Mouse (Mus musculus) heart, embryonic 16.5 days (tissue): ENCODE results near the gene Fer. TPM values are rescaled to one million over a fixed set of nuclear protein-coding genes. Genes with fewer than 3 reads are reported as not detected.

ENCODE experiments used
- ATAC-seq: fragments of 200-750 bp; cut with Nextera tagmentation; replicated peaks from 2 replicates; pipeline ENCODE4 v1.8.0; 2017; ENCODE audit warnings: moderate number of reproducible peaks; ENCODE audit not compliant: insufficient read depth, low FRiP score; ENCODE audit errors: extremely low read depth
- H3K27ac ChIP-seq: fragments of 300-500 bp; sonication (generic); 2 replicates; pipeline ENCODE4 v1.5.1; 2014; ENCODE audit warnings: mild to moderate bottlenecking, low read length, control low read depth, moderate library complexity
- H3K27me3 ChIP-seq: fragments of 300-500 bp; sonication (generic); 2 replicates; pipeline ENCODE4 v1.6.1; 2014; ENCODE audit warnings: low read length, mixed read lengths; ENCODE audit not compliant: control insufficient read depth, insufficient read depth
- H3K36me3 ChIP-seq: fragments of 300-500 bp; sonication (generic); 2 replicates; pipeline ENCODE4 v1.6.1; 2014; ENCODE audit not compliant: control insufficient read depth, insufficient read depth
- H3K4me1 ChIP-seq: fragments of 300-500 bp; sonication (generic); 2 replicates; pipeline ENCODE4 v1.6.1; 2014; ENCODE audit warnings: low read length, mixed read lengths; ENCODE audit not compliant: control insufficient read depth, insufficient read depth
- H3K4me2 ChIP-seq: fragments of 300-500 bp; sonication (generic); 2 replicates; pipeline ENCODE4 v1.6.1; 2014; ENCODE audit warnings: low read depth, mild to moderate bottlenecking, control low read depth, low read length
- H3K4me3 ChIP-seq: fragments of 300-500 bp; sonication (generic); 2 replicates; pipeline ENCODE4 v1.5.1; 2014; ENCODE audit warnings: mild to moderate bottlenecking, control low read depth, low read length
- H3K9ac ChIP-seq: fragments of 300-500 bp; sonication (generic); 2 replicates; pipeline ENCODE4 v1.6.1; 2014; ENCODE audit warnings: low read length, control low read depth
- H3K9me3 ChIP-seq: fragments of 300-500 bp; sonication (generic); replicated peaks from 2 replicates; pipeline ENCODE4 v1.6.1; 2016; ENCODE audit warnings: low read length; ENCODE audit not compliant: control insufficient read depth
- WGBS: fragments of 180-500 bp; shearing (Covaris S2); extraction: QIAGEN DNeasy Blood & Tissue Kit; methylation state at CpG from one replicate; pipeline ENCODE4 v1.1.7; 2014; 5-methylcytosine and 5-hydroxymethylcytosine counted together
- polyA plus RNA-seq: library from polyadenylated mRNA; unstranded; fragments of >200 nt; fragmentation: Nextera tagmentation; extraction: Ambion mirVana; gene quantifications from 2 replicates; pipeline ENCODE4 v1.2.1, GENCODE M21; 2015

Gene Fer
- polyA plus RNA-seq, 1 experiment from 2014 or later: 22.8 TPM

GRCm38 (mm10) chr17:64050911-64051310 is 188.0 kb downstream of the Fer start:
- H3K4me1 ChIP-seq: peaks cover 2% of the 10 kb centered on the region; the same call in 1 of the 2 replicates
- 91% methylated on average over 5 of the region's 5 CpGs for WGBS
- H3K36me3 ChIP-seq: no peaks in the 10 kb centered on the region
- no peak overlapping the region for H3K9ac ChIP-seq
- no peaks in the 10 kb centered on the region for H3K27me3 ChIP-seq
- H3K4me2 ChIP-seq: no peak overlapping the region
- no peak for ATAC-seq
- no peak overlapping the region for H3K4me3 ChIP-seq
- H3K27ac ChIP-seq: no peak overlapping the region
- no peaks in the 10 kb centered on the region for H3K9me3 ChIP-seq

DNA sequence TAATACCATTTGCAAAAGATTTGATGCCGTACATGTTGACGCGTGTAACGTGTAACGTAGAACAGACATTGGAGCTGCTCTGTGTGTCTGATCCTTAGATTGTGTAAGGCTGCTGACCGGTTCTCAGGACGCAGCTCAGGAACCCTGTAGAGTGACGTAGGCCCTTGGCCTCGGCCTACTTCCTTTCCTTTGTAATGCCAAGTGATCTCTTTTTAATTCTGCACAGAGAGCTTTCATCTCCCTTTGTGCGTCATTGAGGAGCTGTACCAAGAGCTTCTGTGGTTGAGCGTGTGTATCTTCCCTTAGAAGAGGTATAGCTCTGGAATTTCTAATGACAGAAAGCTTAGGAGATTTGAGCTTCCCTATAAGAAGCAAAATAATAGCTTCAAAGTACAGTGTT is 190.8 kb downstream of the Fer start:
- no peaks in the 10 kb centered on the region for H3K9me3 ChIP-seq
- ATAC-seq: no peak
- H3K4me3 ChIP-seq: no peak overlapping the region
- 76% methylated on average over 11 of the region's 11 CpGs for WGBS
- no peak overlapping the region for H3K4me2 ChIP-seq
- no peaks in the 10 kb centered on the region for H3K36me3 ChIP-seq
- H3K9ac ChIP-seq: no peak overlapping the region
- peaks cover 2% of the 10 kb centered on the region; the same call in 1 of the 2 replicates for H3K4me1 ChIP-seq
- H3K27ac ChIP-seq: no peak overlapping the region
- H3K27me3 ChIP-seq: no peaks in the 10 kb centered on the region

- Histone ChIP-seq H3K4me2 (no peak overlapping the region), H3K4me3 (no peak overlapping the region), H3K9me3 (no peaks in the 10 kb centered on the region), H3K27ac (no peak overlapping the region), H3K36me3 (no peaks in the 10 kb centered on the region), H3K9ac (no peak overlapping the region), H3K4me1 (0 out of 2 replicates have a peak, but pooled peaks cover 2% of the 10 kb centered on the region), H3K27me3 (no peaks in the 10 kb centered on the region)
- ATAC-seq: peak; percentile 32; the same call in 1 of the 2 replicates
Measured at GRCm38 (mm10) chr17:64060529-64060928, 197.7 kb downstream of the Fer start.

GRCm38 (mm10) chr17:64065243-64065642 is 202.4 kb downstream of the Fer start:
- Histone ChIP-seq H3K4me3 (no peak overlapping the region), H3K27ac (no peak overlapping the region), H3K9me3 (no peaks in the 10 kb centered on the region), H3K36me3 (no peaks in the 10 kb centered on the region), H3K4me2 (no peak overlapping the region), H3K27me3 (no peaks in the 10 kb centered on the region), H3K9ac (no peak overlapping the region), H3K4me1 (0 out of 2 replicates have a peak, but pooled peaks cover 2% of the 10 kb centered on the region)
- 74% methylated on average over 3 of the region's 3 CpGs for WGBS
- ATAC-seq: no peak

- Histone ChIP-seq H3K9me3 (no peaks in the 10 kb centered on the region), H3K4me3 (no peak overlapping the region), H3K9ac (no peak overlapping the region), H3K4me1 (no peaks in the 10 kb centered on the region), H3K27ac (no peak overlapping the region), H3K4me2 (no peak overlapping the region), H3K36me3 (no peaks in the 10 kb centered on the region), H3K27me3 (no peaks in the 10 kb centered on the region)
- no peak for ATAC-seq
- WGBS: 93% methylated on average over 7 of the region's 7 CpGs
Measured at GRCm38 (mm10) chr17:64077392-64077791, 214.5 kb downstream of the Fer start.

DNA sequence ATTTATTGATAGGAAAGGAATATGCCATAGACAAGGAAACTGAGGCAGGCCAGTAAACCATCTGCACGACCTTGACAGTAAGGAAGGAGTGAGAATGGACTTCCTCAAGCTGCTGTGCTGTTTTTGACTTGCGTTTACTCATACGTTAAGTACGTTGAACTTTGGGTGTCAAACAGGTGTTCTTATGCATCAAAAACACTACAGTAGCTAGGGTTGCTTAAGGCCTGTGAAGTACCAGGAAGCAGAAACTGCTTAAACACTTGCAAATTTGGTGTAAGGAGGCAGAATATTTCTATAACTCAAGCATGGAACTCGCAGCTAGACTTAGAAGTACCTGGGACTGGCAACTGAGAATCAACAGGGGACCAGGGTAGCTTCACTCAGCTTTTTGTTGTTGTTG is 221.9 kb downstream of the Fer start:
- H3K4me3 ChIP-seq: no peak overlapping the region
- no peak overlapping the region for H3K27ac ChIP-seq
- no peak overlapping the region for H3K9ac ChIP-seq
- H3K27me3 ChIP-seq: no peaks in the 10 kb centered on the region
- H3K4me2 ChIP-seq: no peak overlapping the region
- H3K9me3 ChIP-seq: no peaks in the 10 kb centered on the region
- ATAC-seq: no peak
- no peaks in the 10 kb centered on the region for H3K36me3 ChIP-seq
- H3K4me1 ChIP-seq: no peaks in the 10 kb centered on the region
- WGBS: 87% methylated on average over 5 of the region's 5 CpGs

GRCm38 (mm10) chr17:64085493-64085892 is 222.6 kb downstream of the Fer start:
- Histone ChIP-seq H3K9ac (no peak overlapping the region), H3K4me1 (no peaks in the 10 kb centered on the region), H3K9me3 (no peaks in the 10 kb centered on the region), H3K36me3 (no peaks in the 10 kb centered on the region), H3K27me3 (no peaks in the 10 kb centered on the region), H3K4me2 (no peak overlapping the region), H3K27ac (no peak overlapping the region), H3K4me3 (no peak overlapping the region)
- WGBS: 93% methylated on average over 2 of the region's 2 CpGs
- ATAC-seq: no peak

DNA sequence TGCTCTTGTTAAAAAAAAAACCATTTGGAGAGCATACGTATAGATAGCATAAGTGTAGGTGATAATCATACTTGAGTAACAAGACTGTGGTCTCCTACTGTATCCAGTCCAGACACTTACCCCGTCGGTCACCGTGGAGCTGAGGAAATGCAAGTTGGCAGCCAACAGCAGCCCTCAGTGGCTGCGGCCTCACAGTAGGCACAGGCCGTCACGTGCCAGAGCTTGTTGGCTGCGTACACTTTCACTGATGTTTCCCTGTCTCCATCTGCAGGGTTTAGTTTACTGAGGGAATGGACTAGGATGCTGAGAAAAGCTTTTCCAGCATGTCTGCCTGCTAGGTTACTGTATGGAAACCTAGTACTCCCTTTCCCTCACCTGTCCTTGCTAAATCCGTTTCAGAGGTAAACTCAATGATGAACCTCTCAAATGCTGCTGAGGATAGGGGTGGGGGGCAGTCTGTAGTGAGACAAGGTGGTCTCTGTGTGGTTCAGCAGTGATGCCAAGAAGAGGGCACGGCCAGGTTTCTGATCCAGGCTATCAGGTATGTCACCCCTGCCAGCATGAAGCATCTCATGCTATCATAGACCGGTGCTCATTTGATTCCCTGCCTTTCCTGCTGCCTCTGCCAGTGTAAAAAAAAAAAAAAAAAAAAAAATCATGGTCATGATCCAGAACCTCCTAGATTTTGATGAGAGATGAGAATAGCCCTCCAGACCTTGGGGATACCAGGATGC is 224.2 kb downstream of the Fer start:
- H3K36me3 ChIP-seq: no peaks in the 10 kb centered on the region
- ATAC-seq: no peak
- H3K9me3 ChIP-seq: no peaks in the 10 kb centered on the region
- no peak overlapping the region for H3K9ac ChIP-seq
- 80% methylated on average over 11 of the region's 11 CpGs for WGBS
- no peak overlapping the region for H3K27ac ChIP-seq
- no peaks in the 10 kb centered on the region for H3K4me1 ChIP-seq
- no peak overlapping the region for H3K4me3 ChIP-seq
- no peak overlapping the region for H3K4me2 ChIP-seq
- H3K27me3 ChIP-seq: no peaks in the 10 kb centered on the region

- WGBS: 89% methylated on average over 3 of the region's 3 CpGs
- Histone ChIP-seq H3K36me3 (no peaks in the 10 kb centered on the region), H3K4me1 (no peaks in the 10 kb centered on the region), H3K9ac (no peak overlapping the region), H3K4me3 (no peak overlapping the region), H3K9me3 (no peaks in the 10 kb centered on the region), H3K4me2 (no peak overlapping the region), H3K27me3 (no peaks in the 10 kb centered on the region), H3K27ac (no peak overlapping the region)
- no peak for ATAC-seq
Measured at GRCm38 (mm10) chr17:64087871-64088270, 225.0 kb downstream of the Fer start.
